Mouse (Mus musculus) hindbrain, embryonic 15.5 days (tissue): ENCODE data around the gene Arhgap31. TPM values are rescaled to one million over a fixed set of nuclear protein-coding genes. Genes with fewer than 3 reads are reported as not detected.

Experiments used
- ATAC-seq: fragments of 200-750 bp; cut with Nextera tagmentation; 2 replicates; pipeline ENCODE4 v1.8.0; 2017; ENCODE audit warnings: low read depth, moderate number of reproducible peaks, moderate TSS enrichment; ENCODE audit not compliant: low FRiP score
- H3K27ac ChIP-seq: fragments of 300-500 bp; sonication (generic); replicated peaks from 2 replicates; pipeline ENCODE4 v1.5.1; 2015; ENCODE audit warnings: mild to moderate bottlenecking, inconsistent platforms
- H3K27me3 ChIP-seq: fragments of 300-500 bp; sonication (generic); 2 replicates; pipeline ENCODE4 v1.6.1; 2015; ENCODE audit warnings: control low read depth, inconsistent platforms
- H3K36me3 ChIP-seq: fragments of 300-500 bp; sonication (generic); 2 replicates; pipeline ENCODE4 v1.6.1; 2015; ENCODE audit warnings: control low read depth, inconsistent platforms
- H3K4me1 ChIP-seq: fragments of 300-500 bp; sonication (generic); replicated peaks from 2 replicates; pipeline ENCODE4 v1.6.1; 2015; ENCODE audit warnings: control low read depth, inconsistent platforms
- H3K4me2 ChIP-seq: fragments of 300-500 bp; sonication (generic); 2 replicates; pipeline ENCODE4 v1.6.1; 2015; ENCODE audit warnings: moderate library complexity, mild to moderate bottlenecking, inconsistent platforms
- H3K4me3 ChIP-seq: fragments of 300-500 bp; sonication (generic); 2 replicates; pipeline ENCODE4 v1.5.1; 2015; ENCODE audit warnings: mild to moderate bottlenecking, inconsistent platforms
- H3K9ac ChIP-seq: fragments of 300-500 bp; sonication (generic); 2 replicates; pipeline ENCODE4 v1.6.1; 2015; ENCODE audit warnings: inconsistent platforms
- H3K9me3 ChIP-seq: fragments of 300-500 bp; sonication (generic); 2 replicates; pipeline ENCODE4 v1.6.1; 2016; ENCODE audit warnings: control low read depth, inconsistent platforms
- WGBS: fragments of 180-500 bp; shearing (Covaris S2); methylation state at CpG from one replicate; pipeline ENCODE4 v1.1.7; 2015; 5-methylcytosine and 5-hydroxymethylcytosine counted together
- polyA plus RNA-seq: library from polyadenylated mRNA; unstranded; fragments of >200 nt; fragmentation: Nextera tagmentation; extraction: Ambion mirVana; gene quantifications from 2 replicates; pipeline ENCODE4 v1.2.1, GENCODE M21; 2015

The Arhgap31 gene
- polyA plus RNA-seq, 1 experiment from 2014 or later, result 6.4 TPM

GRCm38 (mm10) chr16:38585186-38585585 is 127.9 kb downstream of the Arhgap31 start:
- 95% methylated on average over 5 of the region's 5 CpGs for WGBS
- Histone ChIP-seq H3K4me3 (no peak overlapping the region), H3K36me3 (peaks cover 63% of the 10 kb centered on the region), H3K27ac (no peak overlapping the region), H3K4me1 (no peaks in the 10 kb centered on the region), H3K9me3 (no peaks in the 10 kb centered on the region), H3K4me2 (no peak overlapping the region), H3K9ac (no peak overlapping the region), H3K27me3 (no peaks in the 10 kb centered on the region)
- no peak for ATAC-seq

GRCm38 (mm10) chr16:38584761-38585160 is 128.3 kb downstream of the Arhgap31 start:
- Histone ChIP-seq H3K4me3 (no peak overlapping the region), H3K4me2 (no peak overlapping the region), H3K27ac (no peak overlapping the region), H3K36me3 (peaks cover 63% of the 10 kb centered on the region), H3K9me3 (no peaks in the 10 kb centered on the region), H3K27me3 (no peaks in the 10 kb centered on the region), H3K4me1 (no peaks in the 10 kb centered on the region), H3K9ac (no peak overlapping the region)
- 92% methylated on average over 7 of the region's 7 CpGs for WGBS
- ATAC-seq, result no peak

GRCm38 (mm10) chr16:38571481-38571880 is 141.6 kb downstream of the Arhgap31 start:
- Histone ChIP-seq H3K27ac (no peak overlapping the region), H3K4me3 (no peak overlapping the region), H3K36me3 (peaks cover 40% of the 10 kb centered on the region), H3K9me3 (no peaks in the 10 kb centered on the region), H3K27me3 (no peaks in the 10 kb centered on the region), H3K4me2 (no peak overlapping the region), H3K9ac (no peak overlapping the region), H3K4me1 (no peaks in the 10 kb centered on the region)
- 97% methylated on average over 3 of the region's 3 CpGs for WGBS
- ATAC-seq, result no peak

- Histone ChIP-seq H3K4me2 (no peak overlapping the region), H3K9ac (no peak overlapping the region), H3K4me3 (no peak overlapping the region), H3K4me1 (peaks cover 16% of the 10 kb centered on the region), H3K9me3 (no peaks in the 10 kb centered on the region), H3K27ac (no peak overlapping the region), H3K27me3 (no peaks in the 10 kb centered on the region), H3K36me3 (peaks cover 33% of the 10 kb centered on the region)
- ATAC-seq, result no peak
- WGBS, result 98% methylated on average over 5 of the region's 5 CpGs
Measured at GRCm38 (mm10) chr16:38568192-38568591, 144.9 kb downstream of the Arhgap31 start.

- no peak overlapping the region for H3K27ac ChIP-seq
- H3K9me3 ChIP-seq, result no peaks in the 10 kb centered on the region
- H3K36me3 ChIP-seq, result peaks cover 16% of the 10 kb centered on the region
- WGBS, result 44% methylated on average over 10 of the region's 10 CpGs
- H3K4me2 ChIP-seq, result peak overlapping the region; percentile 60
- peak overlapping the region; percentile 76 for H3K9ac ChIP-seq
- peak overlapping the region; percentile 83 for H3K4me3 ChIP-seq
- ATAC-seq, result no peak
- peaks cover 16% of the 10 kb centered on the region for H3K4me1 ChIP-seq
- H3K27me3 ChIP-seq, result 0 out of 2 replicates have a peak, but pooled peaks cover 8% of the 10 kb centered on the region
Measured at GRCm38 (mm10) chr16:38563516-38563915, 149.6 kb downstream of the Arhgap31 start.

- peak; percentile 85; the same call in 1 of the 2 replicates for ATAC-seq
- H3K27me3 ChIP-seq, result 0 out of 2 replicates have a peak, but pooled peaks cover 8% of the 10 kb centered on the region
- peak overlapping the region; percentile 83 for H3K4me3 ChIP-seq
- peaks cover 16% of the 10 kb centered on the region for H3K4me1 ChIP-seq
- peak overlapping the region; percentile 60 for H3K4me2 ChIP-seq
- under 1% methylated on average over 25 of the region's 25 CpGs for WGBS
- H3K9me3 ChIP-seq, result no peaks in the 10 kb centered on the region
- peak overlapping the region; percentile 76 for H3K9ac ChIP-seq
- H3K27ac ChIP-seq, result peak overlapping the region; percentile 82
- peaks cover 10% of the 10 kb centered on the region for H3K36me3 ChIP-seq
Measured at GRCm38 (mm10) chr16:38562968-38563327, 150.1 kb downstream of the Arhgap31 start.

GRCm38 (mm10) chr16:38562131-38562967 is 150.7 kb downstream of the Arhgap31 start:
- 8% methylated on average over 37 of the region's 37 CpGs for whole genome bisulfite sequencing
- Histone ChIP-seq H3K4me1 (peaks cover 16% of the 10 kb centered on the region), H3K36me3 (peaks cover 8% of the 10 kb centered on the region; the same call in 1 of the 2 replicates), H3K4me3 (peak overlapping the region; percentile 83), H3K9ac (peak overlapping the region; percentile 76), H3K27me3 (0 out of 2 replicates have a peak, but pooled peaks cover 8% of the 10 kb centered on the region), H3K9me3 (no peaks in the 10 kb centered on the region), H3K4me2 (peak overlapping the region; percentile 60), H3K27ac (peak overlapping the region; percentile 82)
- peak; percentile 97 for ATAC-seq

- Histone ChIP-seq H3K9ac (no peak within 1 kb of the TSS), H3K9me3 (no peaks in the 10 kb centered on the region), H3K4me2 (no peak within 1 kb of the TSS), H3K27ac (no peak within 1 kb of the TSS), H3K27me3 (peaks cover 21% of the 10 kb centered on the region), H3K4me1 (peaks cover under 1% of the 10 kb centered on the region; the same call in 1 of the 2 replicates), H3K36me3 (no peaks in the 10 kb centered on the region), H3K4me3 (no peak within 1 kb of the TSS)
- WGBS, result 85% methylated on average over 3 of the region's 3 CpGs
- no peak for ATAC-seq
Measured at GRCm38 (mm10) chr16:38558221-38558748, 154.8 kb downstream of the Arhgap31 start, which contains the start of gene Tmem39a. TSS of gene Tmem39a (plus strand) at chr16:38558698.

GRCm38 (mm10) chr16:38555988-38556387 is 157.1 kb downstream of the Arhgap31 start:
- H3K27ac ChIP-seq, result no peak overlapping the region
- no peak overlapping the region for H3K4me2 ChIP-seq
- H3K27me3 ChIP-seq, result peaks cover 26% of the 10 kb centered on the region
- H3K9me3 ChIP-seq, result no peaks in the 10 kb centered on the region
- H3K36me3 ChIP-seq, result no peaks in the 10 kb centered on the region
- no peak overlapping the region for H3K9ac ChIP-seq
- ATAC-seq, result no peak
- H3K4me1 ChIP-seq, result no peaks in the 10 kb centered on the region
- no peak overlapping the region for H3K4me3 ChIP-seq
- WGBS, result 82% methylated on average over 3 of the region's 3 CpGs

GRCm38 (mm10) chr16:38549479-38550396 is 163.3 kb downstream of the Arhgap31 start, which contains the start of gene Poglut1:
TSS of gene Poglut1 (minus strand) at chr16:38550258.
- no peaks in the 10 kb centered on the region for H3K9me3 ChIP-seq
- H3K9ac ChIP-seq, result peak within 1 kb of the TSS; percentile 81
- H3K4me3 ChIP-seq, result peak within 1 kb of the TSS; percentile 78
- H3K36me3 ChIP-seq, result peaks cover 5% of the 10 kb centered on the region
- peak within 1 kb of the TSS; percentile 87 for H3K27ac ChIP-seq
- ATAC-seq, result peak; percentile 94
- 2% methylated on average over 54 of the region's 54 CpGs for WGBS
- H3K4me2 ChIP-seq, result peak within 1 kb of the TSS; percentile 65
- H3K4me1 ChIP-seq, result peaks cover 21% of the 10 kb centered on the region
- peaks cover 15% of the 10 kb centered on the region for H3K27me3 ChIP-seq
